Mouse (Mus musculus) embryonic fibroblast, embryonic 13.5 days (primary cell): ENCODE measurements around the gene Gpank1. TPM values are rescaled to one million over a fixed set of nuclear protein-coding genes. Genes with fewer than 3 reads are reported as not detected.

ENCODE experiments used
- H3K27ac ChIP-seq: 2 replicates; pipeline ENCODE4 v1.5.1; 2012; ENCODE audit warnings: low read length, control low read depth, inconsistent platforms; ENCODE audit not compliant: insufficient read depth
- H3K4me1 ChIP-seq: 2 replicates; pipeline ENCODE4 v1.6.1; 2011; ENCODE audit warnings: low read length; ENCODE audit not compliant: control insufficient read depth, insufficient read depth
- H3K4me3 ChIP-seq: 2 replicates; pipeline ENCODE4 v1.5.1; 2011; ENCODE audit warnings: mild to moderate bottlenecking, control low read depth, low read length; ENCODE audit not compliant: insufficient read depth
- CTCF ChIP-seq: IDR thresholded peaks from 2 replicates; pipeline ENCODE4 v1.5.1; 2011; ENCODE audit warnings: mild to moderate bottlenecking, control low read depth, low read length, moderate library complexity, borderline replicate concordance; ENCODE audit not compliant: insufficient read depth
- POLR2A ChIP-seq: IDR thresholded peaks from 2 replicates; pipeline ENCODE4 v1.6.1; 2011; ENCODE audit warnings: low read depth, mild to moderate bottlenecking, control low read depth, low read length, moderate library complexity
- polyA plus RNA-seq: library from polyadenylated mRNA; stranded (reverse); fragments of >200 nt; gene quantifications from 2 replicates; pipeline ENCODE4 v1.2.4, GENCODE M21; 2011; ENCODE audit warnings: low read depth; ENCODE audit not compliant: missing spikeins, insufficient read length

Gpank1 gene
- polyA plus RNA-seq, 1 experiment = 8.9 TPM

DNA sequence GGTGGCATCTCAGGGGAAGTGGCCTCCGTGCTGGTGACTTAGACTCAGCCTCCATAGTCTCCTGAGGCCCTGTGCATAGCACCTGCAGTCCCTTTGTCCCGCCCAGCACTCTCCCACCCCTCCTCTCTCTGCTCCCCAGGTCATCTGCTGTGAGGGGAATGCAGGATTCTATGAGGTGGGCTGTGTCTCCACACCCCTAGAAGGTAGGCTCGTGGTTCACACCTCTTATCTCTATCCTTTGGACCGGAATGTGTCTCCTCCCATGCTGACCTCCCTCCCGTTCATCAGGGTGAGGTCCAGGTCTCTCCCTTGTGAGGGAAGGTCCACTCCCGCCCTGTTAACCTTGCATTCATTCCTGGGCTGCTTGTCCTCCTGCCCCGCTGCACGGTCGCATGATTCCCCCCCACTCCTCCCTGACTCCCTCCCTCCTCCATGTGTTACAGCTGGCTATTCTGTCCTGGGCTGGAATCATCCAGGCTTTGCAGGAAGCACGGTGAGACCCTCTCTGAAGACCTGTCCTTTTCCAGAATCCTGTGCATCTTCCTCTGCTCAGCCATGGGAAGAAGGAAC lies 21.0 kb upstream of the Gpank1 start:
- Histone ChIP-seq H3K4me3 (no peak overlapping the region), H3K27ac (no peak overlapping the region), H3K4me1 (no peaks in the 10 kb centered on the region)
- no peak for TF ChIP-seq CTCF
- no peak for TF ChIP-seq POLR2A

DNA sequence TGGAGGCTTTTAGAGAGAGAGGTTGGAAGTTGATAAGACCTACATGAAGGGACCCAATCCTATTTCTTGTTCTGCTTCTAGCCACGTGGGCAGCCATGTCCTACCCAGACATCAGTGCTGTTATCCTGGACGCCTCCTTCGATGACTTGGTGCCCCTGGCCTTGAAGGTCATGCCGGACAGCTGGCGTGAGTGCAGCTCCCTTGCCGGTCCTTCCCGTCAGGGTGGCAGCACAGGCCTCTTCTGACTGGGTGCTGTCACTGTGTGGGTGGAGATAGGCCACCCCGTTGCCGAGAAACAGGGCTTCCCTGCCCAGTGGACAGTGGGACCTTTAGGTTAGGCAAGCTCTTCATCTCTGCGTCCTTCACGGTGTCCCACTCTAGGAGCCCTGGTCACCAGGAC lies 20.1 kb upstream of the Gpank1 start:
- H3K27ac ChIP-seq = no peak overlapping the region
- TF ChIP-seq POLR2A (no peak), CTCF (no peak)
- H3K4me3 ChIP-seq = no peak overlapping the region
- no peaks in the 10 kb centered on the region for H3K4me1 ChIP-seq

GRCm38 (mm10) chr17:35102299-35102698 lies 19.0 kb upstream of the Gpank1 start:
- no peak overlapping the region for H3K27ac ChIP-seq
- TF ChIP-seq CTCF = no peak
- no peak for TF ChIP-seq POLR2A
- H3K4me1 ChIP-seq = no peaks in the 10 kb centered on the region
- no peak overlapping the region for H3K4me3 ChIP-seq

- TF ChIP-seq POLR2A (no peak), CTCF (no peak)
- Histone ChIP-seq H3K4me3 (no peak overlapping the region), H3K27ac (no peak overlapping the region)
Observed at GRCm38 (mm10) chr17:35103221-35103690, 18.0 kb upstream of the Gpank1 start.

DNA sequence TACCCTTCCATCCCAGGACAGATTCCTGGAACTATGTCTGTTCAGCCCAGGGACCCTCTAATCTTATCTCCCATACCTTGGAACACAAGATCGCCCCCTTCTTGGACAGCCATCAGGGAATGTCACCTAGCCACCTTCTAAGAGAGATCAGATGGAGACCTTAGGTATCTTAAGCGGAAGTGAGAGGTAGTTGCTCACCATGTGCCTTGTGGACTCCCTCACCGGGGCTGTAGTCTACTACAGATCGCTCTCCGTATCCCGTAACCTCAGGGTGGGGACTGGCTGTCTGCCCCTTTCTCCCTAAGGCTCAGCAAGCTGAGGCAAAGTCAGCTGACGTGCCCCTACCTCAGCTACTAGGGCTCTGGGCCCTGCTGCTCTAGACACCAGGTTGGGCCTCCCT lies 17.2 kb upstream of the Gpank1 start:
- Histone ChIP-seq H3K27ac (no peak overlapping the region), H3K4me3 (no peak overlapping the region), H3K4me1 (no peaks in the 10 kb centered on the region)
- no peak for TF ChIP-seq CTCF
- TF ChIP-seq POLR2A = no peak

More at GRCm38 (mm10) chr17:35103221-35103690, 18.0 kb upstream of the Gpank1 start:
- H3K4me1 ChIP-seq = no peaks in the 10 kb centered on the region

GRCm38 (mm10) chr17:35104754-35105153 lies 16.5 kb upstream of the Gpank1 start:
- Histone ChIP-seq H3K27ac (no peak overlapping the region), H3K4me3 (no peak overlapping the region), H3K4me1 (no peaks in the 10 kb centered on the region)
- no peak for TF ChIP-seq POLR2A
- no peak for TF ChIP-seq CTCF

- peak; percentile 64; the same call in 1 of the 2 replicates for TF ChIP-seq CTCF
- no peak for TF ChIP-seq POLR2A
Observed at GRCm38 (mm10) chr17:35105740-35106389, 15.4 kb upstream of the Gpank1 start.

GRCm38 (mm10) chr17:35106522-35106921 lies 14.7 kb upstream of the Gpank1 start:
- TF ChIP-seq POLR2A = no peak
- TF ChIP-seq CTCF = no peak
- Histone ChIP-seq H3K4me1 (no peaks in the 10 kb centered on the region), H3K27ac (no peak overlapping the region), H3K4me3 (no peak overlapping the region)

More at GRCm38 (mm10) chr17:35105740-35106389, 15.4 kb upstream of the Gpank1 start:
- Histone ChIP-seq H3K4me3 (no peak overlapping the region), H3K27ac (no peak overlapping the region), H3K4me1 (no peaks in the 10 kb centered on the region)

DNA sequence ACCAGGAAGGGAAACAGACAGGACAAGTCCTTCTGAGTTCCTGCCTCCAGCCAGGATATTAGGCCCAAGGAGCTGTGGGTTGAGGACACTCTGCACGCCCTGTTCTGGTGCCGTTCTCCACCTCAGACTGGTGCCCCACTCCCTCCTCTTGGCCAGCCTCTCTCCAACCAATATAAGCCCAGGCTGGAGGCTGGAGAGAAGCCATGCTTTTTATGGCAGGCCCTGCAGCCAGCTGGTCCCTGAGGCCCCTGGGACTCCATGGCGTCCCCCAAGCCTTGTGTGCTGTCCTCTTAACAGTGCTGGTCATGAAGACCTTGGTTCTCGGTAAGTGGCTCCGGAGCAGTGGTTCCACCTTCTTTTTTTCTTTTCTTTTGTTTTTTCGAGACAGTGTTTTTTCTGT lies 13.2 kb upstream of the Gpank1 start, which contains the start of gene Ly6g5c:
Ly6g5c (plus strand) TSS at position 183 of the 400 bp plus-strand sequence.
- no peak within 1 kb of the TSS for H3K4me3 ChIP-seq
- no peak within 1 kb of the TSS for H3K27ac ChIP-seq
- no peaks in the 10 kb centered on the region for H3K4me1 ChIP-seq
- TF ChIP-seq CTCF = no peak
- TF ChIP-seq POLR2A = no peak

- TF ChIP-seq CTCF (no peak), POLR2A (no peak)
- Histone ChIP-seq H3K4me1 (no peaks in the 10 kb centered on the region), H3K27ac (no peak overlapping the region), H3K4me3 (no peak overlapping the region)
Observed at GRCm38 (mm10) chr17:35111774-35112173, 9.5 kb upstream of the Gpank1 start.
